In the genomic region with DNA sequence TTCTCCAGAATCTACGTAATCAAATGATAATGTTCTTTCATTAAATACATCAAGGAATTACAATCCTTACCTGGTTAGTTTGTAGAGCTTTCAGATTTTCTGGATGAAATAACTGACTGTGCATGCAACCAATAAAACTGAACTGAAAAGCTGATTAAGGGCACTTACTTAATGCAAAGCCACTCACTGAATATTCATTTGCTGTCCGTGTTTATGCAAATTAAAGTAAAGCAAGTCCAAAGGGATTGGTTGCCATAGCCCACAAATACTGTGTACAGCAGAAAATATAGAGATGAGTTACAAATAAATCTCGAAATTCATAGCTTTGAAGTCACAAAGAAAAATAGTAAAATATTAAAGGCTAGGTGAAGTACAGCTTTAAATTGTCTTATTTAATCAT, we compare ENCODE assay signal across 16 mouse cellular contexts.
DNase-seq lines count a peak whose midpoint lies in the region; ATAC-seq and TF ChIP-seq lines count a peak whose summit lies in the region.
"Had no signal": no experiment of that assay in that cellular context is flagged by ENCODE, and none has a peak within 500 bp of the region (broad histone marks: within the 10 kb centered on the region; RNA-seq: fewer than 3 reads in every experiment).

No protein-coding gene starts in this region.

- TF ChIP-seq POLR2A in cortical plate, adult 2 months (IDR thresholded peaks at IDR 0.05; ENCODE audit: extremely low read depth, insufficient read depth, low read length), result no peak

- H3K9ac ChIP-seq in hindbrain, embryonic 14.5 days, result 0 out of 2 replicates have a peak overlapping the region, but pooled peaks have one; percentile 40
- H3K9ac ChIP-seq in midbrain, postnatal 0 days (replicated peaks; ENCODE audit: low read length, poor library complexity, severe bottlenecking), result no peak overlapping the region
- H3K9ac ChIP-seq: limb, embryonic 13.5 days; liver, embryonic 15.5 days had no signal

- H3K4me3 ChIP-seq in cortical plate, adult 2 months (ENCODE audit: insufficient read depth, low read length), result peak overlapping the region; percentile 36
- H3K4me3 ChIP-seq in hindbrain, embryonic 14.5 days (replicated peaks; ENCODE audit: low read length), result peak overlapping the region; percentile 24
- peak overlapping the region; percentile 25; the same call in 1 of the 2 replicates for H3K4me3 ChIP-seq in midbrain, postnatal 0 days (ENCODE audit: low read depth, low read length)
- H3K4me3 ChIP-seq: embryonic facial prominence, embryonic 10.5 days; erythroblast, embryonic 14.5 days; heart, adult 2 months; limb, embryonic 13.5 days; liver, embryonic 15.5 days had no signal

- H3K36me3 ChIP-seq in hindbrain, embryonic 14.5 days (replicated peaks; ENCODE audit: control insufficient read depth, insufficient read depth), result no peaks in the 10 kb centered on the region
- H3K36me3 ChIP-seq in midbrain, postnatal 0 days (ENCODE audit: insufficient read depth, low read length), result no peaks in the 10 kb centered on the region
- H3K36me3 ChIP-seq: embryonic facial prominence, embryonic 10.5 days; G1E; limb, embryonic 13.5 days; liver, embryonic 15.5 days had no signal

- H3K9me3 ChIP-seq in hindbrain, embryonic 14.5 days (ENCODE audit: control insufficient read depth, low read length), result no peaks in the 10 kb centered on the region
- H3K9me3 ChIP-seq in midbrain, postnatal 0 days (ENCODE audit: low read length), result no peaks in the 10 kb centered on the region
- H3K9me3 ChIP-seq: embryonic facial prominence, embryonic 10.5 days; G1E; limb, embryonic 13.5 days; liver, embryonic 15.5 days had no signal

- H3K4me1 ChIP-seq in cortical plate, adult 2 months (ENCODE audit: control insufficient read depth, insufficient read depth, low read length), result no peaks in the 10 kb centered on the region
- H3K4me1 ChIP-seq in hindbrain, embryonic 14.5 days (replicated peaks; ENCODE audit: control insufficient read depth, insufficient read depth, low read length), result no peaks in the 10 kb centered on the region
- H3K4me1 ChIP-seq in midbrain, postnatal 0 days (ENCODE audit: insufficient read depth, low read length), result no peaks in the 10 kb centered on the region
- H3K4me1 ChIP-seq: embryonic facial prominence, embryonic 10.5 days; limb, embryonic 13.5 days; liver, embryonic 15.5 days had no signal

- H3K4me2 ChIP-seq in hindbrain, embryonic 14.5 days (replicated peaks), result peak overlapping the region; percentile 44
- H3K4me2 ChIP-seq in midbrain, postnatal 0 days (ENCODE audit: low read depth, low read length, poor library complexity, severe bottlenecking), result peak overlapping the region; percentile 28
- H3K4me2 ChIP-seq: limb, embryonic 13.5 days; liver, embryonic 15.5 days had no signal

- DNase-seq in brain, adult 2 months (ENCODE audit: low read depth, low spot score), result peak; percentile 8
- DNase-seq in hindbrain, embryonic 14.5 days (ENCODE audit: low spot score), result no peak
- no peak for DNase-seq in midbrain, postnatal 0 days (ENCODE audit: low spot score)
- no peak for DNase-seq in Muller cell, postnatal 12 days (ENCODE audit: inconsistent ontology term)
- DNase-seq in lung, postnatal 25 days (ENCODE audit: low spot score), result no peak
- no peak for DNase-seq in cerebellum, postnatal 4 days (ENCODE audit: low spot score in 2 of 2)
- DNase-seq: adrenal gland, postnatal 14 days; cerebellum, postnatal 14 days; heart, adult 2 months; lung, postnatal 10 days had no signal

- WGBS in hindbrain, embryonic 14.5 days, result 35% methylated on average over 3 of the region's 3 CpGs
- WGBS in midbrain, postnatal 0 days, result 32% methylated on average over 3 of the region's 3 CpGs

- H3K27ac ChIP-seq in cortical plate, adult 2 months (ENCODE audit: insufficient read depth, low read length), result no peak overlapping the region
- peak overlapping the region; percentile 80 for H3K27ac ChIP-seq in hindbrain, embryonic 14.5 days
- peak overlapping the region; percentile 38; the same call in 1 of the 2 replicates for H3K27ac ChIP-seq in midbrain, postnatal 0 days (ENCODE audit: low read depth, low read length)
- H3K27ac ChIP-seq: embryonic facial prominence, embryonic 10.5 days; heart, adult 2 months; limb, embryonic 13.5 days; liver, embryonic 15.5 days had no signal

- no peak for TF ChIP-seq CTCF in cortical plate, adult 2 months (IDR thresholded peaks at IDR 0.05; ENCODE audit: extremely low read depth, insufficient read depth, low read length)
- TF ChIP-seq CTCF in midbrain, postnatal 0 days (IDR thresholded peaks at IDR 0.05), result no peak

- H3K27me3 ChIP-seq in hindbrain, embryonic 14.5 days (ENCODE audit: control insufficient read depth, insufficient read depth, low read length), result no peaks in the 10 kb centered on the region
- H3K27me3 ChIP-seq in midbrain, postnatal 0 days (ENCODE audit: insufficient read depth, low read length), result no peaks in the 10 kb centered on the region
- H3K27me3 ChIP-seq: limb, embryonic 13.5 days; liver, embryonic 15.5 days had no signal

- ATAC-seq in hindbrain, embryonic 14.5 days (ENCODE audit: low FRiP score), result peak; percentile 88
- ATAC-seq in midbrain, postnatal 0 days (ENCODE audit: low FRiP score), result peak; percentile 72
